Comparison of ENCODE assay signal across 19 mouse cellular contexts in the genomic region with DNA sequence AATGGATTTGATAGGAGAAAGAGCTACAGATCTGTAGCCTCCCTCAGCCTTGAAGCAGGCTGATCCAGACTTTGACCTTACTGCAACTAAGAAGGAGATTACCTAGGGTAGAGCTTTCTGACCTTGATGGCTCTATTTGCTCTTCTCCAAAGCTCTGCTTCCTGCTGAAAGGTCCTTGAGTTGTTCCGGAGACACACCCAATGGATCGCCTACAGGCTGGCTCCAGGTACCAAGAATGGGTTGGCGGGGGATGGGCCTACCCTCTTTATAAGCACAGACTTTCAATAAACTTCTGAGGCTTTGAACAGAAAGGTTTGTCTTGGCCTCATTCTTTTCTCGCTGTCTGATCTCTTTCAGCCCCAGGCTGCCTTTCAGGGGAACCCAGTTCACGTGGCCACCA.
"Had no signal": no experiment of that assay in that cellular context is flagged by ENCODE, and none has a peak within 500 bp of the region (broad histone marks: within the 10 kb centered on the region; RNA-seq: fewer than 3 reads in every experiment).

No protein-coding gene starts in this region.

- H3K4me1 ChIP-seq: limb, embryonic 12.5 days; limb, embryonic 15.5 days; megakaryocyte, embryonic 14.5 days; midbrain, embryonic 13.5 days had no signal

- H3K4me3 ChIP-seq: layer of hippocampus, adult 2 months; left cerebral cortex, adult 2 months; limb, embryonic 12.5 days; limb, embryonic 15.5 days; megakaryocyte, embryonic 14.5 days; midbrain, embryonic 10.5 days; midbrain, embryonic 13.5 days had no signal

- H3K36me3 ChIP-seq: limb, embryonic 12.5 days; limb, embryonic 15.5 days; midbrain, embryonic 10.5 days; midbrain, embryonic 13.5 days had no signal

- DNase-seq: kidney, adult 8-10 months; kidney, postnatal 14 days; kidney, postnatal 4 days; layer of hippocampus, adult 9-11 months; liver, postnatal 0 days; lung, embryonic 14.5 days; lung, postnatal 10 days; lung, postnatal 36 days; thymus, adult 2 months; thymus, postnatal 14 days had no signal

- H3K9me3 ChIP-seq: limb, embryonic 12.5 days; limb, embryonic 15.5 days; megakaryocyte, embryonic 14.5 days; midbrain, embryonic 10.5 days; midbrain, embryonic 13.5 days had no signal

- H3K9ac ChIP-seq: limb, embryonic 12.5 days; limb, embryonic 15.5 days; liver, embryonic 14.5 days; liver, postnatal 0 days; lung, embryonic 14.5 days; midbrain, embryonic 13.5 days had no signal

- ATAC-seq: liver, postnatal 0 days; midbrain, embryonic 13.5 days had no signal

- H3K27ac ChIP-seq: layer of hippocampus, adult 2 months; left cerebral cortex, adult 2 months; limb, embryonic 12.5 days; limb, embryonic 15.5 days; liver, embryonic 14.5 days; midbrain, embryonic 10.5 days; midbrain, embryonic 13.5 days had no signal

- H3K4me2 ChIP-seq: limb, embryonic 12.5 days; limb, embryonic 15.5 days; liver, embryonic 11.5 days; lung, embryonic 14.5 days; midbrain, embryonic 13.5 days had no signal

- H3K27me3 ChIP-seq: limb, embryonic 12.5 days; limb, embryonic 15.5 days; megakaryocyte, embryonic 14.5 days; midbrain, embryonic 13.5 days had no signal
